Mouse (Mus musculus) liver, embryonic 11.5 days (tissue): ENCODE measurements around the gene Prl2c5. TPM values are rescaled to one million over a fixed set of nuclear protein-coding genes. Genes with fewer than 3 reads are reported as not detected.
"Not testable (repeated sequence)": the region's sequence is repeated elsewhere in the genome, so short reads cannot be mapped to it uniquely, and the experiment has no call there.

Experiments
- ATAC-seq: fragments of 200-750 bp; cut with Nextera tagmentation; replicated peaks from 2 replicates; pipeline ENCODE4 v1.8.0; 2017; ENCODE audit warnings: moderate number of reproducible peaks, mild to moderate bottlenecking, moderate TSS enrichment, moderate library complexity; ENCODE audit not compliant: low FRiP score
- DNase-seq: peaks from one replicate; pipeline ENCODE4 v3.0.0-alpha.2; 2017; ENCODE audit warnings: low spot score
- H3K27ac ChIP-seq: fragments of 300-500 bp; sonication (generic); 2 replicates; pipeline ENCODE4 v1.5.1; 2014; ENCODE audit warnings: mild to moderate bottlenecking, low read depth, low read length, control low read depth
- H3K27me3 ChIP-seq: fragments of 300-500 bp; sonication (generic); replicated peaks from 2 replicates; pipeline ENCODE4 v1.6.1; 2014; ENCODE audit warnings: low read length, mixed read lengths; ENCODE audit not compliant: control insufficient read depth, insufficient read depth
- H3K36me3 ChIP-seq: fragments of 300-500 bp; sonication (generic); 2 replicates; pipeline ENCODE4 v1.6.1; 2014; ENCODE audit warnings: mild to moderate bottlenecking, low read length, moderate library complexity, mixed read lengths; ENCODE audit not compliant: control insufficient read depth, insufficient read depth
- H3K4me1 ChIP-seq: fragments of 300-500 bp; sonication (generic); replicated peaks from 2 replicates; pipeline ENCODE4 v1.6.1; 2014; ENCODE audit warnings: low read length, mixed read lengths; ENCODE audit not compliant: control insufficient read depth, insufficient read depth
- H3K4me2 ChIP-seq: fragments of 300-500 bp; sonication (generic); 2 replicates; pipeline ENCODE4 v1.6.1; 2014; ENCODE audit warnings: mild to moderate bottlenecking, control low read depth, moderate library complexity
- H3K4me3 ChIP-seq: fragments of 300-500 bp; sonication (generic); 2 replicates; pipeline ENCODE4 v1.5.1; 2014; ENCODE audit warnings: low read depth, low read length, control low read depth
- H3K9ac ChIP-seq: fragments of 300-500 bp; sonication (generic); 2 replicates; pipeline ENCODE4 v1.6.1; 2014; ENCODE audit warnings: low read depth, low read length, control low read depth
- H3K9me3 ChIP-seq: fragments of 300-500 bp; sonication (generic); 2 replicates; pipeline ENCODE4 v1.6.1; 2016; ENCODE audit warnings: low read length, inconsistent platforms, mixed read lengths; ENCODE audit not compliant: control insufficient read depth
- WGBS: fragments of 180-500 bp; shearing (Covaris S2); extraction: QIAGEN DNeasy Blood & Tissue Kit; methylation state at CpG from one replicate; pipeline ENCODE4 v1.1.7; 2014; 5-methylcytosine and 5-hydroxymethylcytosine counted together
- polyA plus RNA-seq: library from polyadenylated mRNA; unstranded; fragments of >200 nt; fragmentation: Nextera tagmentation; extraction: Ambion mirVana; gene quantifications from 2 replicates; pipeline ENCODE4 v1.2.1, GENCODE M21; 2014

Gene Prl2c5
- polyA plus RNA-seq, result not detected in 2 replicates

DNA sequence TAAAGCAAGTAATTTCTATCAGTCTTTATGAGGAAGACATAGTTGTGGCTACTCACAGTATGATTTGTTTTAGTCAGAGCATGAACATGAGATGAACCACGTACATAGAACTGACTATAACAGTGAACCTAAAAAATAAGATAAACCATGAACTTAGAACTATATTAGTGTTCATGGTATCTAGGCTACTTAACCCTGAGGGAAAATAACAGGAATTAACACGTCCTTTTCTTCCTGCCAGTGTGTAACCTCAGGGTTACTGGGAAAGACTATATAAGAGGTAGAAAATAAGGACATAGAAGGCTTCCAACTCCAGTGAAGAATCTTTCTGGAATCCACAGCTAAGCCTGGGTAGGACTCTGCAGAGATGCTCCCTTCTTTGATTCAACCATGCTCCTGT lies at the start of gene Prl2c5:
TSS of gene Prl2c5 (plus strand) at position 301 of the 400 bp plus-strand sequence.
- not testable (repeated sequence) for ATAC-seq, H3K4me3 ChIP-seq, H3K4me1 ChIP-seq, H3K36me3 ChIP-seq, H3K27me3 ChIP-seq, H3K4me2 ChIP-seq, H3K9me3 ChIP-seq, H3K27ac ChIP-seq, H3K9ac ChIP-seq, DNase-seq
- 56% methylated on average over 2 of the region's 2 CpGs for WGBS

- not testable (repeated sequence) for H3K9ac ChIP-seq, ATAC-seq, DNase-seq, H3K4me1 ChIP-seq, H3K4me2 ChIP-seq, H3K27ac ChIP-seq, H3K4me3 ChIP-seq, H3K36me3 ChIP-seq, H3K27me3 ChIP-seq, H3K9me3 ChIP-seq
- WGBS, result 53% methylated on average over 4 of the region's 7 CpGs
Observed at GRCm38 (mm10) chr13:13162777-13163485, 19.6 kb upstream of the Prl2c5 start.

- not testable (repeated sequence) for DNase-seq, H3K4me3 ChIP-seq, H3K36me3 ChIP-seq, H3K9me3 ChIP-seq, ATAC-seq, H3K4me1 ChIP-seq, H3K9ac ChIP-seq, H3K27me3 ChIP-seq, H3K4me2 ChIP-seq, H3K27ac ChIP-seq
- 66% methylated on average over 2 of the region's 2 CpGs for WGBS
Observed at GRCm38 (mm10) chr13:13168631-13169030, 13.9 kb upstream of the Prl2c5 start.

DNA sequence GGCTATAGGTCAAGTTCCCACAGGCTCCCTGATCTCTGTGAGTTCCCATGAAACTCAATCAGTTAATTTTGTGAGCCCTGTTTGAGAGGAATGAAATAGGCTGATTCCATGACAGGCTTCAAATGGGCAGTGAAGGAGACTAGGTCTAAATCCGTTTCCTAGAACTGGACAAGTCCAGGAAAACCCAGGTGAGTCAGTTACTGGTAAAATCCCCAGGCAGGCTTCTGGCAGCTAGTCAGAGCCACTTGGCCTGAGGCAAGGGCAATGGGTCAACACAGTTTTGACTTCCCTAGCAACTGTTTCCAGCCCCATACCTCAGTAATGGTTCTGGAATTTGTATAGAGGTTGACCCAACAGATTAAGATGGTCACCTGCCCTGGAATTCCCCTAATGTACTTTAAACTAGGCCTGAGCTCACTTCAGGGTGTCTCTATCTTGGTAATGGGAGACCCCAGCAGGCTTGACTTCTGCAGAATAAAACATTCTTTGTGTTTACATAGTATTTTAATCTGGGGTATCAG lies 8.8 kb upstream of the Prl2c5 start:
- not testable (repeated sequence) for H3K27me3 ChIP-seq

DNA sequence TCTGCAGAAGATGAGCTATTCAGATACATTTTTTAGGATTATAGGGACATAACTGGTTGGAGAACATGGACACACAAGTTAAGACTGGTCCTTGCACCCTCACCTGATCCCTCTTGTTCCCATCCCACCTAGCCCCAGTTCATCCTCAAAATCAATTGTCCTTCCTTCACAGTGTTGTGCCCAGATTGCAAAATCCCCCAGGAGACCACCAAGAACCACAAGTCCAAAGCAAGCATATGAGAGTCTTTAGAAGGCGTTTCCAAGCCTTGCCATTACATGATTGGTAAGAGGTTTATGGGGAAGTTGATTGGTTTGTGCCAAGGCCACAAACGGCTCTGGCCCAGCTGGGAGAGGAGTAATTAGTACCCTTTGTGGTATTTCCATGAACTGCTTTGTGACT lies 6.8 kb upstream of the Prl2c5 start:
- H3K4me1 ChIP-seq, ATAC-seq, H3K4me2 ChIP-seq, H3K27me3 ChIP-seq, H3K9ac ChIP-seq, H3K27ac ChIP-seq, H3K4me3 ChIP-seq, H3K36me3 ChIP-seq, DNase-seq, H3K9me3 ChIP-seq: not testable (repeated sequence)
- WGBS, result 46% methylated on average over 2 of the region's 2 CpGs

More for the DNA sequence above, 8.8 kb upstream of the Prl2c5 start:
- H3K36me3 ChIP-seq, H3K4me2 ChIP-seq, H3K9ac ChIP-seq, H3K27ac ChIP-seq, H3K4me3 ChIP-seq, H3K4me1 ChIP-seq, H3K9me3 ChIP-seq, ATAC-seq, DNase-seq: not testable (repeated sequence)
- WGBS, result 38% methylated on average over 1 of the region's 1 CpGs

GRCm38 (mm10) chr13:13211168-13211567 lies 28.7 kb downstream of the Prl2c5 start:
- DNase-seq, H3K27ac ChIP-seq, H3K4me1 ChIP-seq, H3K4me2 ChIP-seq, H3K27me3 ChIP-seq, ATAC-seq, H3K36me3 ChIP-seq, H3K4me3 ChIP-seq, H3K9ac ChIP-seq, H3K9me3 ChIP-seq: not testable (repeated sequence)

DNA sequence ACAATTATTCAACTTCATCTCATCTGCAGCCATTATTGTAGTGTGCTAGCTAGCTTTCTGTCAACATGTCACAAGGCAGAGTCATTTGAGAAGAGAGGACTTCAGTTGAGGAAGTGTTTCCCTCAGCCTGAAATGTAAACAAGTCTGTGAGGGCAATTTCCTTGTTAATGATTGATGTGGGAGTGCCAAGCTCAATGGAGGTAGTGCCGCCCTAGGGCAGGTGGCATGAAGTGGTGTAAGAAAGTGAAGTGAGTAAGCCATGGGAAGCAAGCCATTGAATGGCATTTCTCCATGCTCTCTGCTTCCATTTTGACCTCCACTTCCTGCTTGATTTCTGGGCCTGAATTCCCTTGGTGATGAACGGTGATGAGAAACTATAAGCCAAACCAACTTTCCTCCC lies 33.8 kb downstream of the Prl2c5 start:
- not testable (repeated sequence) for H3K4me3 ChIP-seq, H3K4me2 ChIP-seq, H3K27me3 ChIP-seq, DNase-seq, H3K9me3 ChIP-seq, H3K4me1 ChIP-seq, H3K9ac ChIP-seq, H3K27ac ChIP-seq, H3K36me3 ChIP-seq, ATAC-seq
- WGBS, result 77% methylated on average over 2 of the region's 2 CpGs

- not testable (repeated sequence) for H3K9me3 ChIP-seq, ATAC-seq, H3K4me3 ChIP-seq, H3K36me3 ChIP-seq, H3K9ac ChIP-seq, H3K4me2 ChIP-seq, H3K4me1 ChIP-seq, DNase-seq, H3K27ac ChIP-seq, H3K27me3 ChIP-seq
- WGBS, result 74% methylated on average over 5 of the region's 5 CpGs
Observed at GRCm38 (mm10) chr13:13220231-13220630, 37.7 kb downstream of the Prl2c5 start.

DNA sequence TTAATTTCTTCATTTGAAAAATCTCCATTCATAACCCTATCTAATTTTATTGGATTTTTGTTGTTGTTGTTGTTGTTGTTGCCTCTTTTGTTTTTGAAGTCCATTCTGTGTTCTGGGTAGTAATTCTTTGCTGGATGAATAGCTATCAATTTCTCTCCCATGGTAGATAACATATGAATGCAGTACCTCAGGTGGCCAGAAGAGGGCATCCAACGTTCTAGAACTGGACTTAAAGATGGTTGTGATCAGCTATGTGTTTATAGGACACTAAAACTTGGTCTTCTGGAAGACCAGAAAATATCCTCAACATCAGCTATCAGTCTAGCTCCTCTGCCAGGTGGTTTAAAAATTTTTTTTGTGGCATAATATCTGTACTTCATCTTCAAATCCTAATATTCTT lies 54.9 kb downstream of the Prl2c5 start:
- not testable (repeated sequence) for H3K36me3 ChIP-seq, H3K4me1 ChIP-seq, H3K4me2 ChIP-seq, H3K27me3 ChIP-seq, DNase-seq, ATAC-seq, H3K27ac ChIP-seq, H3K4me3 ChIP-seq, H3K9me3 ChIP-seq, H3K9ac ChIP-seq
- WGBS, result 0% methylated on average over 1 of the region's 1 CpGs
